Mouse (Mus musculus) kidney, embryonic 16.5 days (tissue): Measurements from ENCODE around the gene Cfh. TPM values are rescaled to one million over a fixed set of nuclear protein-coding genes. Genes with fewer than 3 reads are reported as not detected.

Experiments
- ATAC-seq: fragments of 200-750 bp; cut with Nextera tagmentation; 2 replicates; pipeline ENCODE4 v1.8.0; 2017; ENCODE audit warnings: moderate TSS enrichment; ENCODE audit not compliant: low FRiP score, low TSS enrichment
- H3K27ac ChIP-seq: fragments of 300-500 bp; sonication (generic); 2 replicates; pipeline ENCODE4 v1.5.1; 2014; ENCODE audit warnings: low read length
- H3K27me3 ChIP-seq: fragments of 300-500 bp; sonication (generic); 2 replicates; pipeline ENCODE4 v1.6.1; 2014; ENCODE audit warnings: low read length, control low read depth, mixed read lengths; ENCODE audit not compliant: insufficient read depth
- H3K36me3 ChIP-seq: fragments of 300-500 bp; sonication (generic); 2 replicates; pipeline ENCODE4 v1.6.1; 2014; ENCODE audit warnings: low read length, control low read depth, mixed read lengths; ENCODE audit not compliant: insufficient read depth
- H3K4me1 ChIP-seq: fragments of 300-500 bp; sonication (generic); 2 replicates; pipeline ENCODE4 v1.6.1; 2014; ENCODE audit warnings: low read length, control low read depth, mixed read lengths; ENCODE audit not compliant: insufficient read depth
- H3K4me2 ChIP-seq: fragments of 300-500 bp; sonication (generic); replicated peaks from 2 replicates; pipeline ENCODE4 v1.6.1; 2014; ENCODE audit warnings: low read depth, low read length
- H3K4me3 ChIP-seq: fragments of 300-500 bp; sonication (generic); 2 replicates; pipeline ENCODE4 v1.5.1; 2014; ENCODE audit warnings: mild to moderate bottlenecking, low read length
- H3K9ac ChIP-seq: fragments of 300-500 bp; sonication (generic); replicated peaks from 2 replicates; pipeline ENCODE4 v1.6.1; 2014; ENCODE audit warnings: low read length
- H3K9me3 ChIP-seq: fragments of 300-500 bp; sonication (generic); 2 replicates; pipeline ENCODE4 v1.6.1; 2016; ENCODE audit warnings: low read length, control low read depth
- polyA plus RNA-seq: library from polyadenylated mRNA; unstranded; fragments of >200 nt; fragmentation: Nextera tagmentation; extraction: Ambion mirVana; gene quantifications from 2 replicates; pipeline ENCODE4 v1.2.1, GENCODE M21; 2015

The Cfh gene
- polyA plus RNA-seq, 1 experiment from 2014 or later: 183 TPM

DNA sequence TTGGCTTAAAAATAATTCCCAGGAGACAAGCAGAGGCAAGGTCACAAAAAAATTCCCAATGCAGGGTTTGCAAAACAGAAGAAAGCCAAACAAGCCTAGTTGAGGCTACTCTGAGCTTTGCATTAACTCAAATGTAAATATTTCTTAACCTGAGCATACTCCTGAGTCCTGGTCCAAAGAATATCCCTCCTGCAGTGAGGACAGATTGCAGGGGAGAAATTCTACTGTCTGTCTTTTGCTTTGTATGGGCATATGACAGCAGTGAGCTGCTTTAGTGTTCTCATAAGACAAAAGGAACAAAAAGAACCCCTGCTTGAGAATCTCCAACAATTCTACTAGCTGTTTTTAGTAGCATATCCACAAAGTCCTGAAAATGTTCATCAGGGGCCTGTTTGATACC is 114.1 kb downstream of the Cfh start:
- no peak overlapping the region for H3K4me2 ChIP-seq
- no peaks in the 10 kb centered on the region for H3K9me3 ChIP-seq
- H3K27ac ChIP-seq: no peak overlapping the region
- no peaks in the 10 kb centered on the region for H3K4me1 ChIP-seq
- H3K9ac ChIP-seq: no peak overlapping the region
- no peak overlapping the region for H3K4me3 ChIP-seq
- H3K27me3 ChIP-seq: no peaks in the 10 kb centered on the region
- no peak for ATAC-seq
- no peaks in the 10 kb centered on the region for H3K36me3 ChIP-seq

Other genes starting within 250 kb of the Cfh start
- 2.8 and 3.8 TPM in 2 replicates for gene Kcnt2, start 62.4 kb upstream of the Cfh start, polyA plus RNA-seq